Mouse (Mus musculus) urinary bladder, postnatal 4 days (tissue): ENCODE data around the gene Kng2.
"Not testable (repeated sequence)": the region's sequence is repeated elsewhere in the genome, so short reads cannot be mapped to it uniquely, and the experiment has no call there.

ENCODE experiments used
- DNase-seq, 2 experiments: peaks; one replicate each; pipeline ENCODE4 v3.0.0; 2021 to 2022; ENCODE audit warnings: low spot score in 2 of 2

Gene Kng2

DNA sequence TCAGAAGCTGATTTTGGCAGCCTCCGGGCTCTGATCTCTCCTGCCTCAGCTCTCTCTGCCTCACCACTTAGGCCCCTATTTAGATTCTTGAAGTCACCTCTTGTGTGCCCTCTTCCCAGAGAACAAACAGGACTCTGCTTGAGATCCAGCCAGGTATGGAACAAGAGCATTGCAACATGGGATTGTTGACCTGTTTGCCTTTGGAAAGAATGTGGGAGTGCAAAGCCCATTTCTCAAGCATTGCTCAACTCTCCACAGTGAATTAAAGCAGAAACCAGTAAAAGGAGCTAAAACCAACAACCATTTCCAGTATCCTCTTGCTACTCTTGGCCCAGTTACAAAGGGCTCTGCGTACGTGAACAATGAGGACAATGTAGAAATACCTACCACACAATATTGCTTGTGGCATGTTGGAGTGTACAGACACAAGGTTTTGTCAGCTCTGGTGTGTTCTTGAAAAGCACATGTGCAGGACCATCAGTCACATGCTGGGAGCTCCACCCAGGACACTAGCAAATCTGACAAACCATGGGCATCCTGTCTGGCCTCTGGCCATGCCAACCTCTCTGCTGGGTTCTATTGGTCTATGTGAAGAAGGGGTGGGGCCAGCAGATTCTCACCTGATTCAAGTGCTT, at the start of gene Kng2:
Gene Kng2, minus strand, starts transcription at position 517 of the 635 bp plus-strand sequence.
- DNase-seq: not testable (repeated sequence)

DNA sequence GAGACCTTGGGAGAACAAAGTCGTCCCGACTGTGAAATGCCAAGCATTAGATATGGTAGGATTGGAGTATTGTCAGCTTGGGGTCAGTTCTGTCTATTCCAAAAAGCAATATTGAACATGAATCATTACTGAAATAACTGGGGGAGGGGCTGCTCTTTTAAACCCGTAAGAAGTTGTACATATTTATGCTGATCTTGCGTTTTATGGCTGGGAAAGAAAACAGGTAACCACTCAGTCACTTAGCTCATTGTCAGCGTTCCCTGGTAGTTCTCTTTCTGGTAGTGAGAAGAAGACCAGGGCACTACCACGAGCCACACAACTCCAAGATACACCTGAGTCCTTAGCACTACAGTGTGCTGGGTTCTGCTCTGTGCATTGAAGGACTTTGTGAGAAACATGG, 48.2 kb upstream of the Kng2 start:
- DNase-seq: not testable (repeated sequence)

DNA sequence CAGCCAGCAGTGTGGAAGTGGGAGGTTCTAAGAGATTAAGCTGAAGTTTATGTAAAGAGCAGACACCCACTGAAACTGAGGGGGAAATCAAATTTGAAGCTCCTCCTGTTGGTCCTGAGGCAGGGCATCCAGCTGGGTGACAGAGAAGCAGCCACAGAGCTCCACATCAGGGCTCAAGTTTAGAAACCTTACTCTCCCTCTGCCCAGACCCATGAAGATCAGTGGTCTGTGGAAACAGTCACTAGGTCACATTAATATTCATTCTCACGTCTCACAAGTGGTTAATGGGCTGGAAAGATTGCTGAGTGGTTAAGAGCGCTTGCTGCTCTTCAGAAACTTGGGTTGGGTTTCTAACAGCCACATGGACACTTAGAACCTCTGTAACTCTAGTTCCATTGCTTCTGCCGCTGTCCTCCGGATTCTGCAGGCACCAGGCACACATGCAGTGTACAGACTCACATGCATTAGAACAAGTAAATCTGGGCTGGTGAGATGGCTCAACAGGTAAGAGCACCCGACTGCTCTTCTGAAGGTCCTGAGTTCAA, 31.6 kb upstream of the Kng2 start:
- not testable (repeated sequence) for DNase-seq

DNA sequence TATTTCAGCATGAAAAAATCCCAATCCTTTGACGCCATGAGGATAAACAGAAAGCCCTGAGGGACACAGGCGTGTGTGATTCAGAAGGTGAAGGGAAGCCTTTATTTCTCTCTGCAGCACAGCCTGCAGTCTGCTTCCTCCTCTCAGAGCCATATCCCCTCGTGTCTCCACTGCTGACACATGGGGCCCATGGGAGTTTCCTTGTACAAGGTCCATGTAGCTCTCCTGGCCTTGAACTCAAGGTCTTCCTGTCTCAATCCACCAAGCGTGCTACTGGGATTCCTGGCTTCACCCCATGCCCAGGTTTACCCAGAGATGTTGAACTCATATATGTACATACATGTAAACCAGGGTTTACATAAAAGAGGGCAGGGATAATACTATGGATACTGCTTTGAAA, 30.3 kb upstream of the Kng2 start:
- DNase-seq: not testable (repeated sequence)

DNA sequence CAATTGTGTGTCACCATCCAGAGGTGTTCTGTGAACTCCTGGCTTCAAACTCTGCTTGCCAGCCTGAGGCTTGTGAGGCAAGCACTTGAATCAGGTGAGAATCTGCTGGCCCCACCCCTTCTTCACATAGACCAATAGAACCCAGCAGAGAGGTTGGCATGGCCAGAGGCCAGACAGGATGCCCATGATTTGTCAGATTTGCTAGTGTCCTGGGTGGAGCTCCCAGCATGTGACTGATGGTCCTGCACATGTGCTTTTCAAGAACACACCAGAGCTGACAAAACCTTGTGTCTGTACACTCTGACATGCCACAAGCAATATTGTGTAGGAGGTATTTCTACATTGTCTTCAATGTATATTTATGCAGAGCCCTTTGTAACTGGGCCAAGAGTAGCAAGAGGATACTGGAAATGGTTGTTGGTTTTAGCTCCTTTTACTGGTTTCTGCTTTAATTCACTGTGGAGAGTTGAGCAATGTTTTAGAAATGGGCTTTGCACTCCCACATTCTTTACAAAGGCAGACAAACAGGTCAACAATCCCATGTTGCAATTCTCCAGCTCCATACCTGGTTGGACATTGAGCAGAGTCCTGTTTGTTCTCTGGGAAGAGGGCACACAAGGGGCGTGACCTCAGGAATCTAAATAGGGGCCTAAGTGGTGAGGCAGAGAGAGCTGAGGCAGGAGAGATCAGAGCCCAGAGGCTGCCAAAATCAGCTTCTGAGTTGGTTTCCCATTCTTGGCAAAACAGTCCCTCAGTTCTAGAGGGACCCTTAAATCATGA, 28.6 kb upstream of the Kng2 start, which contains the start of gene Kng1:
Gene Kng1, plus strand, starts transcription at position 198 of the 780 bp plus-strand sequence.
- not testable (repeated sequence) for DNase-seq

DNA sequence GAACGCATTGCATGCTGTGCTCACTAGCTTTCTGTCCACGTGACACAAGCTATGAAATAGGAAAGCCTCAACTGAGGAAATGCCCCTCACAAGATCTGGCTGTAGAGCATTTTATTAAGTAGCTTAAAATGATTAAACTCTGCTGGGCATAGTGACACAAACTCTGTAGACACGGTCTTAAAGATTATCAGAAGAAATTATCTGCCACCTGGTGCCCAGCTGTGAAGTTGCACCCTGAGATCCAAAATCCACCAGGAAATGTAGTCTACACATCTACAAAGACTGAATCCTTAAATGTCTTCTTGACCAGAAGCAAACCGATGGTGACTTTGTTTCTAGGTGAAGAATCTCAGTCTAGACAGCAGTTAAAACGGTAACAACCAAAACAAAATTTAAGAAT, 17.0 kb upstream of the Kng2 start:
- no peak for DNase-seq

DNA sequence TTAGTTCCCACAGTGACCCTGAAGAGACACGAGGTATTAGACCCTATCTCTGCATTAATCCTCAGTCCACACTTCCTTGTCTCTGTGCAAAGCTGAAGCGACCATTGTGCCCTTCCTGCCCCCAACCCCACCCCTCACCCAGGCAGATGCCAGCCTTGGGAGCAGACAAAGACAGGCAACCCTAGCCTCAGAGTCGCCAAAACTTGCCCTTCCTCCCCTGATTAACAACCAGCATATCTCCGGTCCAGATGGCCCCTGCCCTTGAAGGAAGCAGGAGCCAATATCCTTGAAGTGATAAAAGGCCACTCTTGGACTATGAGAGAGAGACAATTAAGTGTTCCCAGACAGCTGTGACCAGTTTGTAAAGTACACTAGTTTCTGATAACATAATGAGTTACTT, 11.6 kb upstream of the Kng2 start:
- no peak for DNase-seq

DNA sequence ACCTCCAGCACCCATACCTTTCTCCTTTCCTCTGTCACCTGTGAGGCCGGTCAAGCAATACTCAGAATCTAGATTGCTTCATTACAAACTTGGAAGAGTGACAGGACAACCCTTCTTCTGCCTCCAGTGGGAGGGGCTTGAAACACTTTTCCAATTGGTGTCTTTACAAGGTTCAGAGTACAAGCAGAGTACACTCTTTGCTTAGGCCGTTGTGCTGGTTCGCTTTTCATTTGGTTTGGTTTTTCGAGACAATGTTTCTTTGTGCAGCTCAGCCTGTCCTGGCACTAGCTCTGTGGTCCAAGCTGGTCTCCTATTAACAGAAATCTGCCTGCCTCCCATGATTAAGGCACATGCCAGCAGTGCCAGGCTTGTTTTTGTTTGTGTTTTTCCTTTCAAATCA, 10.0 kb upstream of the Kng2 start:
- DNase-seq: no peak

DNA sequence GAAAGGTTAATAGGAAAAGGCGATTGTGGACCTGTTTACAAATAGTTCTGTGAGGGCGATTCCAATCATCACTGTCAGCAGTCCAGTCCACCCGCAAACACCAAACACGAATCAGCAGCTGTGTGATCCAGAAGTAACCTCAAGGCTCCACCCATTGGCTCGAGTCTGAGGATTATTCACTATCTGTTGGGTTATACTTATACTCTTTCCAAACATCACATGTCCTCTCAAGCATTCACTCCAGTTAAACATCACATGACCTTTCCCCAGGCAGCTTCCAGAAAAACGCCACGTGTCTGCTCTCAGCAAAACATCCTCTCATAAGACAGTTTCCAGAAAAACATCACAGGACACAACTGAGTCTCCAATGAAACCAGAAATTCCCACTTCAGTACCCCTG, 8.5 kb upstream of the Kng2 start:
- DNase-seq: no peak

DNA sequence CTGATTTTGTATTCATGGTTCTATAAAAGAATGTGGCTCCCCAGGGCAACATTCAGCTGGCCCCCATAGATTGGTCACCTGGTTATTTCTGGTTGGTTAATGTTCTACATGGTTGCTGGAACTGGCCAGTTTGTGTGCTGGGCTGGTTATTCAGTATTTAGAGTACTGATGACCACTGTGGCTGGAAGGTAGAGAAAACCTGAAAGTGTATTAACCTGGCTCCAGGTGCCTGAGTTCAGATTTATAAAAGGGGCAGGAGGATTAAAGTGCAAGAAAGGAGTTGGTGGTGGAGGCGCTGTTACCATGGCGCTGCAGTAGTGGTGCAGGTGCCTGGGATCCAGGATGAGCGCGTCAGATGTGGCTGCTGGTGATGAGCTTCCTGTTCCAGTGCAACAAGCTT, 4.4 kb upstream of the Kng2 start:
- DNase-seq: no peak

DNA sequence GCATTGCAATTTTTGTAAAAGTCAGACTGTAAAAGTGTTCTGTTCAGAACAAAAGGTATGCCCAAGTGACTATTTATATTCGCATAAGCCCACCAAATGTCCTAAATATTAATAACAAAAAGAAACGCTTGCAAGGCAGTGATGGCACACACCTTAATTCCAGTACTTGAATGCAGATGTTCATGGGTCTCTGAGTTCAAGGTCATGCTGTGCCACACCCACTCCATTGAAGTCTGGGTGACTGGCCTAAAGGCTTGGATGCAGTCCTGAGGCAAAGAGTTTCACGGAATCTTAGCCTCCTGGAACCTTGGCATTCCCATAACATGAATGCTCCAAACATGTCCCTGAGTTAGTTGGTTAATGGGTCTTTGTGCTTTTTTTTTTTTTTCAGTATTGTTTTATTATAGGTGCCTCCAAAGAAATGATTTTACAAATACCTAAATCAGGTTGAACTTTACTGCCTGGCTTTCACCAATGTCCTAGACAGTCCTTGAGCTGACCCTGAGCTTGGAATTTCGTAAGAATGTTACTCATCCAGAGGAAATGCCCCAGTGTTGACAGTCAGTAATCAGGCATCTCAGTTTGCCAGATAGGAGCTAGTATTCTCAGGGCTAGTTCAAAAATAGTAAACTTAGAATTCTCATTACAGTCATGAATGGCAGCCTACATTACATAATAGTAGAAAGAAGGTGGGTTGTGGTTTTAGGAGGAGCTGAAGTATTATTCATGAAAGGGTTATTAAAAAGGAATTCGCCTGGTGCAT, 1.6 kb upstream of the Kng2 start:
- DNase-seq: no peak

DNA sequence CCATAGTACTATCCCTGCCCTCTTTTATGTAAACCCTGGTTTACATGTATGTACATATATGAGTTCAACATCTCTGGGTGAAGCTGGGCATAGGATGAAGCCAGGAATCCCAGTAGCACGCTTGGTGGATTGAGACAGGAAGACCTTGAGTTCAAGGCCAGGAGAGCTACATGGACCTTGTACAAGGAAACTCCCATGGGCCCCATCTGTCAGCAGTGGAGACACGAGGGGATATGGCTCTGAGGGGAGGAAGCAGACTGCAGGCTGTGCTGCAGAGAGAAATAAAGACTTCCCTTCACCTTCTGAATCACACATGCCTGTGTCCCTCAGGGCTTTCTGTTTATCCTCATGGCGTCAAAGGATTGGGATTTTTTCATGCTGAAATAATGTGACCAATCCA, 1.9 kb downstream of the Kng2 start:
- not testable (repeated sequence) for DNase-seq

DNA sequence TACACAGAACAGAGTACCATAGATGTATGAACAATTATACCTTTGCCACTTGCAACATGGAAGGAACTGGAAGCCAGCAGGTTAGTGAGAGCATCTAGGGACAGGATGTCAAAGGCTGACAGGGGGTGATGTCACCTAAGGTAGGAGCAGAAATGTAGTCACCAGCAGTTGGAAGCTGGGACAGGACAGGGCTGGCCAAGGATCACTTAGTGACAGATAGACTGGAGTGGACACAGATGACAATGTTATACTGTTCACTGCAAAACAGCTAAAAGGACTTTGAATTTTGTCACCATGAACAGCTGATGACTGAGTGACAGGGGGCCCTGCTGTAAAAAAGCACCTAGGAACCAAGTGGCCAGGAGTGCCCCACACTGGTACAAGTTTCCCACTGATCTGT, 2.7 kb downstream of the Kng2 start:
- DNase-seq: no peak

DNA sequence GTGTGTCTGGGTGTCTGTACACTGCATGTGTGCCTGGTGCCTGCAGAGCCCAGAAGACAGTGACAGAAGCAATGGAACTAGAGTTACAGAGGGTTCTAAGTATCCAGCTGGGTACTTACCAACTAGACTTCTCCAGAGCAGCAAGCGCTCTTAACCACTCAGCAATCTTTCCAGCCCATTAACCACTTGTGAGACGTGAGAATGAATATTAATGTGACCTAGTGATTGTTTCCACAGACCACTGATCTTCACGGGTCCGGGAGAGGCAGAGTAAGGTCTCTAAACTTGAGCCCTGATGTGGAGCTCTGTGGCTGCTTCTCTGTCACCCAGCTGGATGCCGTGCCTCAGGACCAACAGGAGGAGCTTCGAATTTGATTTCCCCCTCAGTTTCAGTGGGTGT, 4.2 kb downstream of the Kng2 start:
- DNase-seq: no peak

DNA sequence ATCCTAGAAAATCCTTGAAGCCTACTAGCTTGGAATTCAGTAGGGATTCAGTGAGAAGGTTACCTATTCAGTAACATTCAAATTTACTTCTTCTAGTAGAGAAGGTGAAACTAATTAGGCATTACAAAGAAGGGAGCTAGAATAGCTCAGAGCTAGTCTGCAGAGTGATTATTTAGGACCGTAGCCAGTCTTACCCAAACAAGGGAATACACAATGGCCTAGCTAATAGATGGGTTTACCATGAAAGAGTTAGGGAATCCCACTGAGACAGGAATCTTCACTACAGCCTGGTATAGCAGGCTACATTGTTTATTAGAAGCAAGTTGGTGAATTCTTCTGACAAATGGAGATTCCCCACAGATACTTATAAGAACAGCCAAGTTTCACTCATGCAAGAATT, 8.7 kb downstream of the Kng2 start:
- not testable (repeated sequence) for DNase-seq

DNA sequence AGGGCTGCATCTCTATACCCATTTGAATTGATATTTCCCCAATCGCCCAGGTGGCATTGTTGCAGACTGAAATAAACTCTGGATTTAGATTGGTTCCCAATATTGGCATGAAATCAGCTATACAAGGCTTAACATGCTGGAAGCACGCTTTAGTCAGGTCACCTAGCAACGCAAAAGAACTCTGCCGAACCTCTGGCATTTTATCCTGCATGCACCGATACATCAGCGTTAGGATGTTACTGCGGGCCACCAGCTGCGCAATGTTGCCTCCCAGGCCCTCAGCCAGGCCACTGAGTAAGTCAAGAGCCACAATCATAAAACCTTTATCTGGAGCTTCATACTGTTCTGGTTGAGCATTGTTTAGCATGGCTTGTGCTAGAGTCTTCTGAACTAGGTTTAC, 14.6 kb downstream of the Kng2 start:
- DNase-seq: not testable (repeated sequence)

DNA sequence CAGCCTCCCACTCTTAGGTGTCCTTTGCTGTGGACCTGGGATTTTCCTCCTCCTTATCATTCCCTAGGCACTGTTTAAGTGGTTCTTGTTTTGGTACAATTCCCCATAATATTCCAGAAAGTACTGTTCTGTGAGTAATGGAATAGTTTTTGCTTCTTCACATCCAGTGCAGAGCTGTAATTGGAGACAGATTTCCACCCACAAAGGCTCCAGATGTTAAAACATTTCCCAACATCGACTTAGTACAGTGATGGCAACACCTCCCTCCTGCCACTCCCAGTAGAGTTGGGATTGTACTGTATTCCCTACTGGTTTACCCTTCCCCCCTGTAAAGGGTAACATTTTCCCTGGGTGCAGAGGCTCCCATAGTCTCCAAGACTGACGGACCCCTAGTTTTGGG, 15.5 kb downstream of the Kng2 start:
- DNase-seq: not testable (repeated sequence)

DNA sequence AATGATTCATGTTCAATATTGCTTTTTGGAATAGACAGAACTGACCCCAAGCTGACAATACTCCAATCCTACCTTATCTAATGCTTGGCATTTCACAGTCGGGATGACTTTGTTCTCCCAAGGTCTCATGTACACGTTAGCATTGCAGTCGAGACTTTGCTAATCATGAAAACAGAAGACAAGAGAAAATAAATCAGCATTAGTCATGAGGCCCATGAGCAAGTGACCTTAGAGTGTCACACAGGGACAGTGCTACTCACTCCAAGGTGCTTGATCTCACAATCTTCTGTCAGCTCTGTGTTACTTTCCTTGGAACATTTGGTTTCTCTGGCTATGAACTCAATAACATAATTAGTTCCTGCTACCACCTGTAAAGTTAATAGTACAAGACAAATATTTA, 32.3 kb downstream of the Kng2 start:
- not testable (repeated sequence) for DNase-seq

DNA sequence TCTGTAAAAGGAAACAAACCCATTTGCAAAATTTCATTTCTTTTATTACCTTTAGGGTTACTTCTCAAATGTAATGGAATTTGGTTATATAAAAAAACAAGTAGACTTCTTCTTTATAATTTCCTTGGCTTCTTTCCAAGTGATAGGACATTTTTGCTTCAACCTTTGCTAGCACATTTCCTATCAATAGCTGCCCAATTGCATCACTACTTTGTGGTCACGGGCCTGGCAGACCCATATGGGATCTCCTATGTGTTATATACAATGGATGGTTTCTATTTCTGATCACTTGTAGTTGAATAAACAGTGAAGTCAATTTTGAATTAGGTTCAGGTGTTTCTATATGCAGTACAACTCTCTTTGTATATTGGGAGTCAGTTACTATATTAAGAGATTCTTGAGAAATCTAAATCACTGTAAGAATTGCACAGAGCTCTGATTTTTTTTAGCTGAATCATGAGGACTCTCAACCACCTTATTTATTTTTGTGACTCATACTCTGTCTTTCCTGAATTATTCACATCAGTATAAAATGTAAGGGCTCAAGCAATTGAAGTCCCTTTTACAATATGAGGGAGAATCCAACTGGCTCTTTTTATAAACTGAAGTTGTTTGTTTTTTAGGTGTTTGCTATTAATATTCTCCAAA, 61.8 kb downstream of the Kng2 start:
- DNase-seq: no peak

DNA sequence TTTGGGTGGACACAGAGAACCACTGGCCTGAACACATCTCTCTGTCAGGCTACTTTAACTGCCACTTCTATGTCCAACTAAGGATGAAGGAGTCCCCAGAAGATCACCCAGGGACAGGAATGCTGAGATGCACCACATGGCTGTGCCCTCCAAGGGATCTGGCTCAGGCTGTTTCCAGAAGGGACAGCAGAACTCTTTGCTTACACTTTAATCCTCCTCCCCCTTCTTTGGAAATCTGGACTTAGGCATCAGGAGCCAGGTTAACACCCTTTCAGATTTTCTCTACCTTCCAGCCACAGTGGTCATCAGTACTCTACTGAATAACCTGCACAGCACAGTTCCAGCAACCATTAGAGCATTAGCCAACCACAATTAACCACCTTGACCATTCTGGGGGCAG, 66.0 kb downstream of the Kng2 start:
- no peak for DNase-seq

DNA sequence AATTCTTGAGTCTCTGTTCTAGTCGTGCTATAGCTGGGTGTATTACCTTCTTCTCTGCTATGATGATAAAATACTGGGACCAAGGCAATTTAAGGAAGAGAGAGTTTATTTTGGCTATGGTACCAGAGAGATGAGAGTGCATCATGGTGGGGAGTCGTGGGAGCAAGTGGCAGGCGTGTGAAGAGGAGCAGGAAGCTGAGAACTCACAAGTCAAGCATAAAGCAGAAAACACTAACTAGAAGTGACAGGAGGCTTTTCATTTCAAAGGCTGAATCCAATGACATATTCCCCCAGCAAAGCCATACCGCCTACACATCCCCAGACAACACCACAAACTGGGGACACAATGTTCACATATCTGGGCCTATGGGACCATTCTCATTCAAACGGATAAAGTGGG, 67.0 kb downstream of the Kng2 start:
- no peak for DNase-seq

DNA sequence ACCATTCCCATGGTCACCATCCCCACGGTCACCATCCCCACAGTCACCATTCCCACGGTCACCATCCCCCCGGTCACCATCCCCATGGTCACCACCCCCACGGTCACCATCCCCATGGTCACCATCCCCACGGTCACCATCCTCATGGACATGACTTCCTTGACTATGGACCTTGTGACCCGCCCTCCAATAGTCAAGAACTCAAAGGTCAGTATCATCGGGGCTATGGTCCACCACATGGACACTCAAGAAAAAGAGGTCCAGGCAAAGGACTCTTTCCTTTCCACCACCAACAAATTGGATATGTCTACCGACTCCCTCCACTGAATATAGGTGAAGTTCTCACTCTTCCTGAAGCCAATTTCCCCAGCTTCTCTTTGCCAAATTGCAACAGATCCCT, 68.2 kb downstream of the Kng2 start:
- DNase-seq: no peak
